Mouse (Mus musculus) spleen, adult 2 months (tissue): Measurements from ENCODE around the gene Tmc1.

ENCODE experiments used
- CTCF ChIP-seq: fragments of 200-500 bp; IDR thresholded peaks from 2 replicates; pipeline ENCODE4 v1.5.1; 2011; ENCODE audit warnings: mild to moderate bottlenecking, inconsistent platforms; ENCODE audit not compliant: insufficient read depth, insufficient read length, insufficient replicate concordance; ENCODE audit errors: extremely low read depth
- POLR2A ChIP-seq: fragments of 200-500 bp; IDR thresholded peaks from 2 replicates; pipeline ENCODE4 v1.6.1; 2011; ENCODE audit warnings: low read depth, low read length, inconsistent platforms

GRCm38 (mm10) chr19:20744630-20745029, 209.4 kb downstream of the Tmc1 start:
- TF ChIP-seq CTCF (no peak), POLR2A (no peak)
